Mouse (Mus musculus) layer of hippocampus, postnatal 14 days (tissue): Measurements from ENCODE around the gene Tmem273. TPM values are rescaled to one million over a fixed set of nuclear protein-coding genes. Genes with fewer than 3 reads are reported as not detected.

ENCODE experiments used
- DNase-seq, 2 experiments: peaks; one replicate each; pipeline ENCODE4 v3.0.0; 2021 to 2022; ENCODE audit warnings: low spot score in 2 of 2, mixed read lengths in 1 of 2
- total RNA-seq, 2 experiments: library from RNA; stranded (reverse); gene quantifications; 2 replicates each; pipeline ENCODE4 v1.2.3; 2021

The Tmem273 gene
- total RNA-seq, 2 experiments from 2014 or later: 0.29 to 1.5 TPM

- DNase-seq: no peak
Measured at GRCm38 (mm10) chr14:32858941-32859510, 73.3 kb downstream of the Tmem273 start.

- DNase-seq: no peak
Measured at GRCm38 (mm10) chr14:32859831-32860569, 74.2 kb downstream of the Tmem273 start.

- DNase-seq: no peak
Measured at GRCm38 (mm10) chr14:32861149-32861581, 75.4 kb downstream of the Tmem273 start.

- DNase-seq: no peak
Measured at GRCm38 (mm10) chr14:32861656-32862055, 75.9 kb downstream of the Tmem273 start.

GRCm38 (mm10) chr14:32865331-32865730, 79.6 kb downstream of the Tmem273 start:
- no peak for DNase-seq

Other genes with a start within 250 kb of the Tmem273 start
- gene Prrxl1, start 186.6 kb upstream of the Tmem273 start, total RNA-seq: not detected
- gene 3425401B19Rik, start 100.7 kb upstream of the Tmem273 start, total RNA-seq: under 1 TPM in 1 of 2 experiments, not detected in 1; 0.07 TPM
- not detected for gene Fam170b, start 48.0 kb downstream of the Tmem273 start, total RNA-seq
- 1 to 10 TPM; 4.7 to 5.0 TPM for gene Vstm4, start 70.8 kb downstream of the Tmem273 start, total RNA-seq
- gene Lrrc18, start 205.4 kb downstream of the Tmem273 start, total RNA-seq: under 1 TPM; 0.36 to 0.44 TPM